Mouse (Mus musculus): ENCODE data around the gene Psmd9. TPM values are rescaled to one million over a fixed set of nuclear protein-coding genes. Genes with fewer than 3 reads are reported as not detected.

Psmd9 gene
- total RNA-seq, 2 experiments from 2014 or later = 29.0 to 29.4 TPM

- no peak for DNase-seq
Observed at GRCm38 (mm10) chr5:123297830-123298229, 128.6 kb downstream of the Psmd9 start.

- no peak for DNase-seq
Observed at GRCm38 (mm10) chr5:123298526-123298925, 129.3 kb downstream of the Psmd9 start.

Other genes with a start within 250 kb of the Psmd9 start
- gene Kdm2b, start 179.6 kb upstream of the Psmd9 start, total RNA-seq (2021) = 10 to 100 TPM; 22.8 to 27.6 TPM
- gene Orai1, start 154.3 kb upstream of the Psmd9 start, total RNA-seq (2021) = 10 to 100 TPM; 13.2 to 14.6 TPM
- gene Morn3, start 122.4 kb upstream of the Psmd9 start, total RNA-seq (2021) = not detected
- 10 to 100 TPM; 18.5 to 22.8 TPM for gene Tmem120b, start 101.0 kb upstream of the Psmd9 start, total RNA-seq (2021)
- gene Rhof, start 36.7 kb upstream of the Psmd9 start, total RNA-seq (2021) = 1 to 10 TPM; 1.6 to 1.8 TPM
- 10 to 100 TPM; 19.5 to 27.4 TPM for gene Setd1b, start 27.2 kb upstream of the Psmd9 start, total RNA-seq (2021)
- gene Hpd, start 13.3 kb downstream of the Psmd9 start, total RNA-seq (2021) = 100 to 1,000 TPM in 1 of 2 experiments, 10 to 100 TPM in 1; 65.8 to 142 TPM
- gene Wdr66, start 82.7 kb downstream of the Psmd9 start, total RNA-seq (2021) = under 1 TPM; 0.39 to 0.73 TPM
- 10 to 100 TPM; 14.1 to 20.6 TPM for gene Bcl7a, start 174.4 kb downstream of the Psmd9 start, total RNA-seq (2021)
- gene Mlxip, start 225.4 kb downstream of the Psmd9 start, total RNA-seq (2021) = 10 to 100 TPM; 24.4 to 27.8 TPM